20 mouse cellular contexts compared by ENCODE assay signal in genomic region chr11:88838630-88839029, GRCm38 (mm10). TPM values are rescaled to one million over a fixed set of nuclear protein-coding genes. Genes with fewer than 3 reads are reported as not detected.
DNase-seq lines count a peak whose midpoint lies in the region; ATAC-seq lines count a peak whose summit lies in the region.
"Had no signal": no experiment of that assay in that cellular context is flagged by ENCODE, and none has a peak within 500 bp of the region (broad histone marks: within the 10 kb centered on the region; RNA-seq: fewer than 3 reads in every experiment).

No protein-coding gene starts in this region.

- WGBS in kidney, embryonic 15.5 days, result 91% methylated on average over 13 of the region's 13 CpGs

- H3K9me3 ChIP-seq in kidney, embryonic 15.5 days (replicated peaks), result no peaks in the 10 kb centered on the region
- H3K9me3 ChIP-seq: embryonic facial prominence, embryonic 13.5 days; embryonic facial prominence, embryonic 15.5 days; forebrain, embryonic 10.5 days; forebrain, embryonic 12.5 days had no signal

- no peaks in the 10 kb centered on the region for H3K4me1 ChIP-seq in kidney, embryonic 15.5 days
- H3K4me1 ChIP-seq in brown adipose tissue, adult 24 weeks (ENCODE audit: control insufficient read depth, insufficient read depth, insufficient read length, low read length), result peaks cover 8% of the 10 kb centered on the region
- H3K4me1 ChIP-seq: forebrain, embryonic 12.5 days had no signal

- no peak overlapping the region for H3K4me3 ChIP-seq in kidney, embryonic 15.5 days (replicated peaks)
- no peak overlapping the region for H3K4me3 ChIP-seq in brown adipose tissue, adult 24 weeks (ENCODE audit: insufficient read depth, low read depth, low read length)
- H3K4me3 ChIP-seq: embryonic facial prominence, embryonic 13.5 days; embryonic facial prominence, embryonic 15.5 days; erythroblast, embryonic 14.5 days; forebrain, embryonic 10.5 days; forebrain, embryonic 12.5 days had no signal

- H3K9ac ChIP-seq in kidney, embryonic 15.5 days, result no peak overlapping the region
- H3K9ac ChIP-seq: embryonic facial prominence, embryonic 13.5 days; embryonic facial prominence, embryonic 15.5 days; forebrain, embryonic 12.5 days had no signal

- no peak for ATAC-seq in kidney, embryonic 15.5 days (replicated peaks; ENCODE audit: low FRiP score)
- ATAC-seq: forebrain, embryonic 14.5 days; forebrain, embryonic 16.5 days had no signal

- no peaks in the 10 kb centered on the region for H3K27me3 ChIP-seq in kidney, embryonic 15.5 days
- H3K27me3 ChIP-seq: embryonic facial prominence, embryonic 13.5 days; embryonic facial prominence, embryonic 15.5 days; forebrain, embryonic 12.5 days had no signal

- H3K36me3 ChIP-seq in kidney, embryonic 15.5 days, result peaks cover 68% of the 10 kb centered on the region

- peak; percentile 67 for DNase-seq in adrenal gland, postnatal 14 days
- DNase-seq in adrenal gland, adult 2 months, result no peak
- peak; percentile 38 for DNase-seq in kidney, adult 11 months
- no peak for DNase-seq in layer of hippocampus, postnatal 25 days (ENCODE audit: extremely low spot score in 1 of 2, low spot score in 1 of 2)
- DNase-seq: cerebellum, adult 11 months; cerebellum, adult 18-20 months; cerebellum, adult 8-10 months; cerebellum, adult 9-11 months; cerebellum, postnatal 14 days; cerebellum, postnatal 36 days; embryo, embryonic 11 days had no signal

- H3K27ac ChIP-seq in kidney, embryonic 15.5 days, result no peak overlapping the region
- H3K27ac ChIP-seq in brown adipose tissue, adult 24 weeks (replicated peaks; ENCODE audit: low read depth, low read length), result peak overlapping the region; percentile 81
- H3K27ac ChIP-seq: embryonic facial prominence, embryonic 13.5 days; embryonic facial prominence, embryonic 15.5 days; forebrain, embryonic 10.5 days; forebrain, embryonic 12.5 days had no signal

- H3K4me2 ChIP-seq in kidney, embryonic 15.5 days, result no peak overlapping the region
- H3K4me2 ChIP-seq: embryonic facial prominence, embryonic 13.5 days; embryonic facial prominence, embryonic 15.5 days; forebrain, embryonic 12.5 days had no signal

RNA-seq across cellular contexts. Expression of gene Akap1, which starts 25.8 kb away (rescaled TPM):
- total RNA-seq in adrenal gland, postnatal 14 days (2021), result 128 and 149 TPM in 2 replicates
- total RNA-seq in adrenal gland, adult 2 months (2021), result 100 to 1,000 TPM in 1 of 2 experiments, 10 to 100 TPM in 1; 95.0 to 144 TPM
- 54.2 and 59.5 TPM in 2 replicates for polyA plus RNA-seq in adrenal gland, adult 2 months (2012; rRNA removed)
- 20.8 and 22.2 TPM in 2 replicates for polyA plus RNA-seq in kidney, embryonic 15.5 days (2015; fragmentation: Nextera tagmentation; extraction: Ambion mirVana)
- polyA plus RNA-seq in brown adipose tissue, adult 24 weeks (2012; ENCODE audit: insufficient read depth, insufficient read length, missing spikeins), result 102 and 114 TPM in 2 replicates
- 10 to 100 TPM; 39.8 to 42.6 TPM for total RNA-seq in layer of hippocampus, postnatal 25 days (2021)

Comparison
In these comparisons a context has a peak if more than half of its experiments do, and no peak if none do; other contexts are left out.
1. DNase-seq: peak in adrenal gland, postnatal 14 days (single experiment) and kidney, adult 11 months (single experiment); none in adrenal gland, adult 2 months (single experiment) and layer of hippocampus, postnatal 25 days (0 of 2).